Mouse (Mus musculus) cortical plate, adult 2 months (tissue): ENCODE results near the gene Arhgef15. TPM values are rescaled to one million over a fixed set of nuclear protein-coding genes. Genes with fewer than 3 reads are reported as not detected.

Experiments
- H3K27ac ChIP-seq: fragments of 200-500 bp; 2 replicates; pipeline ENCODE4 v1.5.1; 2012; ENCODE audit warnings: low read length, control low read depth, inconsistent platforms; ENCODE audit not compliant: insufficient read depth
- H3K4me1 ChIP-seq: fragments of 200-500 bp; 2 replicates; pipeline ENCODE4 v1.6.1; 2011; ENCODE audit warnings: low read length; ENCODE audit not compliant: control insufficient read depth, insufficient read depth
- H3K4me3 ChIP-seq: fragments of 200-500 bp; 2 replicates; pipeline ENCODE4 v1.5.1; 2011; ENCODE audit warnings: mild to moderate bottlenecking, low read length, control low read depth; ENCODE audit not compliant: insufficient read depth
- CTCF ChIP-seq: fragments of 200-500 bp; IDR thresholded peaks from 2 replicates; pipeline ENCODE4 v1.5.1; 2011; ENCODE audit warnings: mild to moderate bottlenecking, control low read depth, low read length; ENCODE audit not compliant: insufficient read depth; ENCODE audit errors: extremely low read depth
- POLR2A ChIP-seq: fragments of 200-500 bp; IDR thresholded peaks from 2 replicates; pipeline ENCODE4 v1.6.1; 2011; ENCODE audit warnings: mild to moderate bottlenecking, low read length, control low read depth; ENCODE audit not compliant: insufficient read depth; ENCODE audit errors: extremely low read depth
- polyA plus RNA-seq: library from polyadenylated mRNA; depleted of rRNA; stranded (reverse); fragments of >200 nt; gene quantifications from 2 replicates; pipeline ENCODE4 v1.2.3, GENCODE M21; 2012; rRNA removed

Arhgef15 gene
- polyA plus RNA-seq, 1 experiment, result 27.5 TPM

GRCm38 (mm10) chr11:68900519-68901350 lies 56.5 kb downstream of the Arhgef15 start:
- Histone ChIP-seq H3K4me1 (no peaks in the 10 kb centered on the region), H3K4me3 (peak overlapping the region; percentile 66), H3K27ac (no peak overlapping the region)
- TF ChIP-seq POLR2A, result no peak

DNA sequence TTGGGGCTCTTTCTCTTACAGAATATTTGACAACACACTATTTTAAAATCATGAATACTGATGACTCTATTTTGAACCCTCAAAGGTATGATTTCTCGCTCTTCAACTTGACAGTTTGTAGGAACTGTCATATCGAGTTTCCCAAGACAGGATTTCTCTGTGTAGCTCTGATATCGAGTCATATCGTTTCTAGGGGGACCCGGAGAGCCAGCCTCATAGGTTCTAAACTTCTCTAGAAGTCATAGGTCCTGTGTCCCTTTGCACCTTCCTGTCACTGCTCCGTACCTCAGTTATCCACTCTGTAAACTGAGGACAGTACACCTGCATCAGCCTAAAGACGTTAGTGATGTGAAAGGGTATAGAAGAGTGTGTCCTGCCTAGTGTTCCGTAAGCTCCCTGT lies 57.5 kb downstream of the Arhgef15 start:
- no peak overlapping the region for H3K4me3 ChIP-seq
- no peaks in the 10 kb centered on the region for H3K4me1 ChIP-seq
- no peak overlapping the region for H3K27ac ChIP-seq
- no peak for TF ChIP-seq POLR2A
- no peak for TF ChIP-seq CTCF

DNA sequence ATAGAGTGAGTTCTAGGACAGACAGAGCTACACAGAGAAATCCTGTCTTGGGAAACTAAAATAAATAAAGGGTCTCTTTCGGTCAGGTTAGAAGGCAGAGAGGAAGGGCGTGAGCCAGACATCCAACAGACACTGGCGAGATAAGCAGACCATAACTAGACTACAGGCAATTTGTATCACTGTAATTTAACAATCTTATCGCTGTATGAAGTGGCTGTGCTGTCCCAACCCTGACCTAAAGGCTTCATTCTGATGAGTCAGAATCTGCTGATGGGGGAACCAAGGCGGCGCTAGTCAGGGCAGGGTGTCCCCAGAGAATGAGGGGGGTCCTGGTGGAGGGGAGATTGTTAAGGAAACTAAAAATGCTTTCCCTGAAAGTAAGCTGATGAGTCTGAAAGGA lies 58.5 kb downstream of the Arhgef15 start:
- H3K27ac ChIP-seq, result no peak overlapping the region
- H3K4me1 ChIP-seq, result no peaks in the 10 kb centered on the region
- no peak for TF ChIP-seq CTCF
- TF ChIP-seq POLR2A, result no peak
- H3K4me3 ChIP-seq, result no peak overlapping the region

DNA sequence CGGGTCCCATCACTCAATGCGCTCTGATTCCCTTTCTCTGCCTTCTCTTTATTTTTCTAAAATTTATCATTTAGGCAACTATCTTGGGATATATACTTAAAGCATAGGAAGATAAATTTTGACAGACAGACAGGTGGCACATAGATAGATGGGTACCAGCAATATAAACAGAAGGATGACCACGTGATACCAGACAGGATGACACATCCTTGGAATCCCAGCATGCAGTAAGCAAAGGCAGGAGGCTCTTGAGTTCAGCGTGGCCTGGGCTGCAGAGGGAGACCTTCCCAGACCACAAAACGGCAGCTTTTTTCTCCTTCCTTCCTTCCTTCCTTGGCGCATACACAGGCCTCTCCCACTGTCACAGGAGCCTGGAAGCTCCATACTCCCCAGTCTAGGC lies 59.4 kb downstream of the Arhgef15 start:
- no peak overlapping the region for H3K27ac ChIP-seq
- H3K4me3 ChIP-seq, result no peak overlapping the region
- no peaks in the 10 kb centered on the region for H3K4me1 ChIP-seq
- TF ChIP-seq POLR2A (no peak), CTCF (no peak)

DNA sequence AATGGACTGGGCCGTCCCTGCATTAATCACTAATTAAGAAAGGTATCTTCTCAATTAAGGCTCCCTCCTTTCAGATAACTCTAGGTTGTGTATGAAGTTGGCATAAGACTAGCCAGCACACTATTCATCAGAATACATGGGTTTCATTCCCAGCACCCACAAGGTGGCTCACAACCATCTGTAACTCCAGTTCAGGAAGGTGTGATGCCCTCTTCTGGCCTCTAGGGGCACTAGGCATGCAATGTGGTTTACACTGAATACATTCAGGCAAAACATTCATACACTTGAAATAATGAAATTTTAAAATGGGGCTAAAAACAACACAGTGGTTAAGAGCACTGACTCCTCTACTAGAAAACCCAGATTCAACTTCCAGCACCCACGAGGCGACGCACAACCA lies 60.2 kb downstream of the Arhgef15 start:
- no peaks in the 10 kb centered on the region for H3K4me1 ChIP-seq
- no peak overlapping the region for H3K27ac ChIP-seq
- H3K4me3 ChIP-seq, result no peak overlapping the region
- peak; percentile 57 for TF ChIP-seq CTCF
- TF ChIP-seq POLR2A, result no peak

- Histone ChIP-seq H3K27ac (no peak overlapping the region), H3K4me3 (no peak overlapping the region), H3K4me1 (no peaks in the 10 kb centered on the region)
- no peak for TF ChIP-seq POLR2A
- TF ChIP-seq CTCF, result no peak
These were observed 61.0 kb downstream of the Arhgef15 start for GRCm38 (mm10) chr11:68896247-68896646.

GRCm38 (mm10) chr11:68893911-68894464 lies 63.3 kb downstream of the Arhgef15 start:
- no peaks in the 10 kb centered on the region for H3K4me1 ChIP-seq
- H3K4me3 ChIP-seq, result no peak overlapping the region
- H3K27ac ChIP-seq, result no peak overlapping the region
- TF ChIP-seq CTCF (no peak), POLR2A (no peak)

Other genes starting within 250 kb of the Arhgef15 start
- gene Ndel1, start 85.6 kb downstream of the Arhgef15 start, polyA plus RNA-seq, result 102 and 103 TPM in 2 replicates
- 0.04 and 0.06 TPM in 2 replicates for gene Rnf222, start 68.9 kb downstream of the Arhgef15 start, polyA plus RNA-seq
- 1,839 and 1,926 TPM in 2 replicates for gene Rpl26, start 55.9 kb downstream of the Arhgef15 start, polyA plus RNA-seq
- gene Odf4, start 30.4 kb downstream of the Arhgef15 start, polyA plus RNA-seq, result 0.79 and 1.2 TPM in 2 replicates
- 12.2 and 12.8 TPM in 2 replicates for gene Slc25a35, start 10.7 kb upstream of the Arhgef15 start, polyA plus RNA-seq
- gene Rangrf, start 17.7 kb upstream of the Arhgef15 start, polyA plus RNA-seq, result 33.8 and 37.5 TPM in 2 replicates
- gene Pfas, start 51.0 kb upstream of the Arhgef15 start, polyA plus RNA-seq, result 17.6 and 20.9 TPM in 2 replicates
- gene Ctc1, start 58.4 kb upstream of the Arhgef15 start, polyA plus RNA-seq, result 47.0 and 50.0 TPM in 2 replicates
- 0.57 and 1.2 TPM in 2 replicates for gene Aurkb, start 88.2 kb upstream of the Arhgef15 start, polyA plus RNA-seq
- 32.5 and 34.1 TPM in 2 replicates for gene Borcs6, start 102.2 kb upstream of the Arhgef15 start, polyA plus RNA-seq
- 20.6 and 21.4 TPM in 2 replicates for gene Tmem107, start 113.3 kb upstream of the Arhgef15 start, polyA plus RNA-seq
- 1,153 and 1,156 TPM in 2 replicates for gene Vamp2, start 131.0 kb upstream of the Arhgef15 start, polyA plus RNA-seq
- 48.3 and 57.6 TPM in 2 replicates for gene Per1, start 137.7 kb upstream of the Arhgef15 start, polyA plus RNA-seq
- gene Hes7, start 162.9 kb upstream of the Arhgef15 start, polyA plus RNA-seq, result 0.50 and 0.83 TPM in 2 replicates
- 2.1 and 2.3 TPM in 2 replicates for gene 9130213A22Rik, start 165.1 kb upstream of the Arhgef15 start, polyA plus RNA-seq
- gene Aloxe3, start 168.4 kb upstream of the Arhgef15 start, polyA plus RNA-seq, result 8.7 and 11.6 TPM in 2 replicates
- gene Alox12b, start 199.5 kb upstream of the Arhgef15 start, polyA plus RNA-seq, result 4.4 and 5.4 TPM in 2 replicates
- 2.2 and 2.7 TPM in 2 replicates for gene Alox8, start 240.4 kb upstream of the Arhgef15 start, polyA plus RNA-seq